Mouse (Mus musculus) heart, embryonic 16.5 days (tissue): ENCODE results near the gene Fkbp6. TPM values are rescaled to one million over a fixed set of nuclear protein-coding genes. Genes with fewer than 3 reads are reported as not detected.
"Not testable (repeated sequence)": the region's sequence is repeated elsewhere in the genome, so short reads cannot be mapped to it uniquely, and the experiment has no call there.

Experiments
- ATAC-seq: fragments of 200-750 bp; cut with Nextera tagmentation; replicated peaks from 2 replicates; pipeline ENCODE4 v1.8.0; 2017; ENCODE audit warnings: moderate number of reproducible peaks; ENCODE audit not compliant: insufficient read depth, low FRiP score; ENCODE audit errors: extremely low read depth
- H3K27ac ChIP-seq: fragments of 300-500 bp; sonication (generic); 2 replicates; pipeline ENCODE4 v1.5.1; 2014; ENCODE audit warnings: mild to moderate bottlenecking, low read length, control low read depth, moderate library complexity
- H3K27me3 ChIP-seq: fragments of 300-500 bp; sonication (generic); 2 replicates; pipeline ENCODE4 v1.6.1; 2014; ENCODE audit warnings: low read length, mixed read lengths; ENCODE audit not compliant: control insufficient read depth, insufficient read depth
- H3K36me3 ChIP-seq: fragments of 300-500 bp; sonication (generic); 2 replicates; pipeline ENCODE4 v1.6.1; 2014; ENCODE audit not compliant: control insufficient read depth, insufficient read depth
- H3K4me1 ChIP-seq: fragments of 300-500 bp; sonication (generic); 2 replicates; pipeline ENCODE4 v1.6.1; 2014; ENCODE audit warnings: low read length, mixed read lengths; ENCODE audit not compliant: control insufficient read depth, insufficient read depth
- H3K4me2 ChIP-seq: fragments of 300-500 bp; sonication (generic); 2 replicates; pipeline ENCODE4 v1.6.1; 2014; ENCODE audit warnings: low read depth, mild to moderate bottlenecking, control low read depth, low read length
- H3K4me3 ChIP-seq: fragments of 300-500 bp; sonication (generic); 2 replicates; pipeline ENCODE4 v1.5.1; 2014; ENCODE audit warnings: mild to moderate bottlenecking, control low read depth, low read length
- H3K9ac ChIP-seq: fragments of 300-500 bp; sonication (generic); 2 replicates; pipeline ENCODE4 v1.6.1; 2014; ENCODE audit warnings: low read length, control low read depth
- H3K9me3 ChIP-seq: fragments of 300-500 bp; sonication (generic); replicated peaks from 2 replicates; pipeline ENCODE4 v1.6.1; 2016; ENCODE audit warnings: low read length; ENCODE audit not compliant: control insufficient read depth
- WGBS: fragments of 180-500 bp; shearing (Covaris S2); extraction: QIAGEN DNeasy Blood & Tissue Kit; methylation state at CpG from one replicate; pipeline ENCODE4 v1.1.7; 2014; 5-methylcytosine and 5-hydroxymethylcytosine counted together
- polyA plus RNA-seq: library from polyadenylated mRNA; unstranded; fragments of >200 nt; fragmentation: Nextera tagmentation; extraction: Ambion mirVana; gene quantifications from 2 replicates; pipeline ENCODE4 v1.2.1, GENCODE M21; 2015

Gene Fkbp6
- polyA plus RNA-seq, 1 experiment from 2014 or later, result not detected

- Histone ChIP-seq H3K9me3 (no peaks in the 10 kb centered on the region), H3K4me1 (peaks cover 9% of the 10 kb centered on the region; the same call in 1 of the 2 replicates), H3K27me3 (no peaks in the 10 kb centered on the region), H3K4me2 (no peak overlapping the region), H3K27ac (no peak overlapping the region), H3K9ac (no peak overlapping the region), H3K36me3 (peaks cover 52% of the 10 kb centered on the region), H3K4me3 (no peak overlapping the region)
- ATAC-seq, result peak; percentile 67
- 26% methylated on average over 8 of the region's 8 CpGs for WGBS
These were observed 25.3 kb upstream of the Fkbp6 start for GRCm38 (mm10) chr5:135375167-135375566.

DNA sequence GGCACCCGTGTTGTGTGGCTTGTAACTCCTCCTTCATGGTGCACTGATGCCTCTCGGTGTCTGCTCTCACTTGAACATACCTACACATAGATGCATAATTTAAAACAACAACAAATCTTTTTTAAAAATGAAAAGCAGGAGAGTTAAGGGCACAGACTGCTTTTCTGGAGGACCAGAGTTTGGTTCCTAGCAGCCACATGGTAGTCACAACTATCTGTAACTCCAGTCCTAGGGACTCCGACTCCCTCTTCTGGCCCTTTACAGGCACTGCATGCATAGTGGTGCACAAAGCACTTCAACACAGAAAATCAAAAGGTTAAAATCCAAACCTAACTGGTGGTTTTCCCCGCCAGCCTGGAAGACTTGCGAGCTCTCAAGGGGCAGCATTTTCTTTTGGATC lies 23.8 kb upstream of the Fkbp6 start:
- H3K36me3 ChIP-seq, result peaks cover 45% of the 10 kb centered on the region
- H3K4me2 ChIP-seq, result no peak overlapping the region
- H3K9ac ChIP-seq, result no peak overlapping the region
- no peak overlapping the region for H3K27ac ChIP-seq
- 93% methylated on average over 5 of the region's 5 CpGs for WGBS
- H3K4me1 ChIP-seq, result peaks cover 9% of the 10 kb centered on the region; the same call in 1 of the 2 replicates
- H3K9me3 ChIP-seq, result no peaks in the 10 kb centered on the region
- H3K4me3 ChIP-seq, result no peak overlapping the region
- H3K27me3 ChIP-seq, result no peaks in the 10 kb centered on the region
- ATAC-seq, result no peak

DNA sequence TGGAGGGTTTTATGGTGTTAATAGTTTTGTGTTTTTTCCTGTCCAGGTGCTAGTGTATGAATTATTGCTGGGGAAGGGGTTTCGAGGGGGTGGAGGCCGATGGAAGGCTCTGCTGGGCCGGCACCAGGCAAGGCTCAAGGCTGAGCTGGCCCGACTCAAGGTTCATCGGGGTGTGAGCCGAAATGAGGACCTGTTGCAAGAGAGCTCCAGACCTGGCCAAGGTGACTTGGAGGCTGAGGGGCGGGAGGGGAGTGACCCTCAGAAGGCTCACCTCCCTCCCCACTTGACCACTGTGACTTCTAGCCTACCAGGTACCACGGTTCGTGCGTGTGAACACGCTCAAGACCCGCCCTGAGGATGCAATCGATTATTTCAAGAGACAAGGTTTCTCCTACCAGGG lies 21.4 kb upstream of the Fkbp6 start:
- no peak overlapping the region for H3K9ac ChIP-seq
- no peak overlapping the region for H3K4me3 ChIP-seq
- H3K27me3 ChIP-seq, result no peaks in the 10 kb centered on the region
- H3K27ac ChIP-seq, result no peak overlapping the region
- H3K9me3 ChIP-seq, result no peaks in the 10 kb centered on the region
- WGBS, result 93% methylated on average over 13 of the region's 13 CpGs
- H3K36me3 ChIP-seq, result peaks cover 30% of the 10 kb centered on the region
- no peak for ATAC-seq
- H3K4me1 ChIP-seq, result peaks cover 9% of the 10 kb centered on the region; the same call in 1 of the 2 replicates
- no peak overlapping the region for H3K4me2 ChIP-seq

DNA sequence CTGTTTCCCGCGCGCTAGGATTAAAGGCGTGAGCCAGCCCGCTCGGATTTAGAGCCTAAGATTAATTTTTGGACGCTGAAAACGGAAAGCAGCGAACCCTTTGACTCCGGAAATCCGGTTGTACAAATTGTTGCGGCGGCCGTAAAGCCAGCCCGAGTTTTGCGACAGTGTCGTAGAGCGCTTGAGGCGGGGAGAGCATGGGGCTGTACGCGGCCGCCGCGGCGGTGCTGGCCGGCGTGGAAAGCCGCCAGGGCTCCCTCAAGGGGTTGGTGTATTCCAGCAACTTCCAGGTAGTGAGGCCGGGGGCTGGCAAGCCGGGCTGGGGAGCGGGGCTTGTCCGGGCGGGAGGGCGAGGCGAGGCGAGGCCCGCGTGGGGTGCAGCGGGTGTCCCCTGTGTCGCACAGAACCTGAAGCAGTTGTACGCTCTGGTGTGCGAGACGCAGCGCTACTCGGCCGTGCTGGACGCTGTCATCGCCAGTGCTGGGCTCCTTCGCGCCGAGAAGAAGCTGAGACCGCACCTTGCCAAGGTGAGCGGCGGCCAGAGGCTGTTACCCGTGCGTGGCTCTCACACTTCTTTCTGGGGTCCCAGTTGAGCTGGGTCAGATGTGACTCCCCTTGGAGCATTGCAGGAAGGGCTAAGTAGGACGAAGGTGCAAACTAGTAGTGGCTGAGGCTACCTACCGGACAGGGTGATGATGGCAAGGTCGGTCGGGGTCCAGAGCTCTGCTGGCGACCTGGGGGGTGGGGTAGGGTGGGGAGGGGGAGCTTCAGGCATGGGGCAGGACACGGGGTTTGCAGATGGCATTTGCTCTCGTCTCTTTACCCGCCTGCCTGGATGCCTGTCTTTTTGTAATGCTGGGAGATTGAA lies 20.2 kb upstream of the Fkbp6 start, which contains the start of gene Nsun5:
Gene Nsun5 (plus strand): TSS at position 167 of the 868 bp plus-strand sequence.
- Histone ChIP-seq H3K4me2 (peak within 1 kb of the TSS; percentile 75), H3K9me3 (no peaks in the 10 kb centered on the region), H3K36me3 (peaks cover 23% of the 10 kb centered on the region), H3K4me3 (peak within 1 kb of the TSS; percentile 83), H3K27ac (peak within 1 kb of the TSS; percentile 83), H3K27me3 (peaks cover 2% of the 10 kb centered on the region; the same call in 1 of the 2 replicates), H3K9ac (peak within 1 kb of the TSS; percentile 86), H3K4me1 (peaks cover 5% of the 10 kb centered on the region; the same call in 1 of the 2 replicates)
- peak; percentile 65 for ATAC-seq
- WGBS, result under 1% methylated on average over 64 of the region's 64 CpGs

GRCm38 (mm10) chr5:135369196-135369595 lies 19.4 kb upstream of the Fkbp6 start:
- Histone ChIP-seq H3K4me3 (peak overlapping the region; percentile 83), H3K36me3 (peaks cover 21% of the 10 kb centered on the region), H3K27ac (peak overlapping the region; percentile 83), H3K4me2 (peak overlapping the region; percentile 75), H3K9ac (peak overlapping the region; percentile 86)
- ATAC-seq, H3K9me3 ChIP-seq, H3K27me3 ChIP-seq, H3K4me1 ChIP-seq: not testable (repeated sequence)
- 57% methylated on average over 9 of the region's 9 CpGs for WGBS

DNA sequence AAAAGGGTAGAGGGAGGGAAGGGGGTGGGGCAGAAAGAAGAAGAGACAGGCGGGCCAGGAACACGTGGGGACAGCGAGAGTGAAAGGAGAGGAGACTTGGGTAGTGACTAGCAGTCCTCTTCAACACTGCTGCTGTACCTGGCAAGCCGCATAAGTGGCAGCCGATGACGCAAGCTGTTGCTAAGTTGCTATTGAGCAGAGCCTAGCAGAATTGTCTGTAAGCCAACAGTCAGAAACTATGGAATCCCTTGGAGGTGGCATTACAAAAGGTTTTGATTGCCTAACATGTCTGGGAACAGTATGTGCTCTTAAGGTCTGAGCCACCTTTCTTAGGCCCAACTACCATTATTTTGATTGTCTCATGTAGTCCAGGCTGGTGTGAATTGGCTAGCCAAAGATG lies 18.5 kb upstream of the Fkbp6 start:
- no peak for ATAC-seq
- peaks cover 12% of the 10 kb centered on the region for H3K36me3 ChIP-seq
- H3K4me3 ChIP-seq, result no peak overlapping the region
- H3K4me1 ChIP-seq, result peaks cover 5% of the 10 kb centered on the region; the same call in 1 of the 2 replicates
- no peak overlapping the region for H3K27ac ChIP-seq
- 79% methylated on average over 6 of the region's 6 CpGs for WGBS
- no peak overlapping the region for H3K4me2 ChIP-seq
- H3K9me3 ChIP-seq, result no peaks in the 10 kb centered on the region
- H3K27me3 ChIP-seq, result peaks cover 2% of the 10 kb centered on the region; the same call in 1 of the 2 replicates
- H3K9ac ChIP-seq, result no peak overlapping the region

DNA sequence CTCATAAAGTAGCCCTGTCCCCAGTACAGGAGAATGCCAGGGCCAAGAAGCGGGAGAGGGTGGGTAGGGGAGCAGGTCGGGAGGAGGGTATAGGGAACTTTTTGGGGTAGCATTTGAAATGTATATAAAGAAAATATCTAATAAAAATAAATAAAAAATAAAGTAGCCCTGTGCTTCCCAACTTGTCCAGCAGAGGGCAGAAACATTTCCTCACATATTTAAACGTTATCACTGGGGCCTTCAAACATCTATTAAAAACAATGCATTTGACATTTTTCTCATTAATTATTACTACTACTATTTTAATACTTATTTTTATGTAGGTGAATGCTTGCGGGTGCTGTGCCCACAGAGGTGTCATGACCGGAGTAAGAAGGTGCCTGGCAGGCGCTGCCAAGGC lies 18.0 kb upstream of the Fkbp6 start:
- H3K27ac ChIP-seq, result no peak overlapping the region
- H3K4me2 ChIP-seq, result no peak overlapping the region
- peaks cover 9% of the 10 kb centered on the region for H3K36me3 ChIP-seq
- H3K4me3 ChIP-seq, result no peak overlapping the region
- H3K4me1 ChIP-seq, result peaks cover 5% of the 10 kb centered on the region; the same call in 1 of the 2 replicates
- H3K27me3 ChIP-seq, result peaks cover 2% of the 10 kb centered on the region; the same call in 1 of the 2 replicates
- WGBS, result 50% methylated on average over 6 of the region's 6 CpGs
- no peak overlapping the region for H3K9ac ChIP-seq
- no peaks in the 10 kb centered on the region for H3K9me3 ChIP-seq
- no peak for ATAC-seq

DNA sequence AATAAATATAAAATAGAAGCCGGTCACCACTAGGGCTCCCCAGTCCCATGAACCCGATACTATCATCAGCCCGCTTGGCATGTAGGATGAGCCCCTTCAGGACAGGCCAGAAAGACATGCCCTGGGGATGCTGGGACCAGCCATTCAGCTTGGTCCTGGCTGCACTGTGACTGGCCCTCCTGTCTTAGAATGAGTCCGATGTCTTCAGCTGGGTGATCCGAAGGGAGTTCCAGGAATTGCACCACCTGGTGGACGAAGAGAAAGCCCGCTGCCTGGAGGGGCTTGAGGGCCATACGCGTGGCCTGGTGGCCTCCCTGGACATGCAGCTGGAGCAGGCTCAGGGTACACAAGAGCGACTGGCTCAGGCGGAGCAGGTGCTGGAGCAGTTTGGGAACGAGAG lies 13.7 kb upstream of the Fkbp6 start:
- H3K27ac ChIP-seq, result no peak overlapping the region
- H3K9me3 ChIP-seq, result no peaks in the 10 kb centered on the region
- H3K36me3 ChIP-seq, result no peaks in the 10 kb centered on the region
- no peak overlapping the region for H3K4me2 ChIP-seq
- H3K4me3 ChIP-seq, result no peak overlapping the region
- peaks cover 2% of the 10 kb centered on the region; the same call in 1 of the 2 replicates for H3K27me3 ChIP-seq
- ATAC-seq, result no peak
- H3K4me1 ChIP-seq, result peaks cover 3% of the 10 kb centered on the region; the same call in 1 of the 2 replicates
- WGBS, result 25% methylated on average over 12 of the region's 12 CpGs
- H3K9ac ChIP-seq, result no peak overlapping the region

- no peak overlapping the region for H3K27ac ChIP-seq
- no peak overlapping the region for H3K4me2 ChIP-seq
- peaks cover 2% of the 10 kb centered on the region; the same call in 1 of the 2 replicates for H3K27me3 ChIP-seq
- no peaks in the 10 kb centered on the region for H3K36me3 ChIP-seq
- peaks cover 3% of the 10 kb centered on the region; the same call in 1 of the 2 replicates for H3K4me1 ChIP-seq
- no peak for ATAC-seq
- no peaks in the 10 kb centered on the region for H3K9me3 ChIP-seq
- WGBS, result 86% methylated on average over 3 of the region's 3 CpGs
- no peak overlapping the region for H3K9ac ChIP-seq
- H3K4me3 ChIP-seq, result no peak overlapping the region
These were observed 12.7 kb upstream of the Fkbp6 start for GRCm38 (mm10) chr5:135362572-135362971.
